Mouse (Mus musculus) left cerebral cortex, postnatal 36 days (tissue): Measurements from ENCODE around the gene Obscn. TPM values are rescaled to one million over a fixed set of nuclear protein-coding genes. Genes with fewer than 3 reads are reported as not detected.

ENCODE experiments used
- DNase-seq, 2 experiments: peaks; one replicate each; pipeline ENCODE4 v3.0.0; 2021 to 2022; ENCODE audit warnings: low spot score in 2 of 2, mixed read lengths in 1 of 2
- intact Hi-C: fragments of 180-260 bp; cut with DNase I; formaldehyde crosslinking; loops from one replicate; pipeline ENCODE4 v1.15.1; 2025
- microRNA-seq: library from miRNA; unstranded; fragments of <30 nt; microRNA quantifications from one replicate; pipeline ENCODE4 v1.2.0, GENCODE M21; 2022
- total RNA-seq, 2 experiments: library from RNA; stranded (reverse); gene quantifications; 2 replicates each; pipeline ENCODE4 v1.2.3; 2021

Gene Obscn
- total RNA-seq, 2 experiments from 2014 or later, result 2.4 to 2.7 TPM

DNA sequence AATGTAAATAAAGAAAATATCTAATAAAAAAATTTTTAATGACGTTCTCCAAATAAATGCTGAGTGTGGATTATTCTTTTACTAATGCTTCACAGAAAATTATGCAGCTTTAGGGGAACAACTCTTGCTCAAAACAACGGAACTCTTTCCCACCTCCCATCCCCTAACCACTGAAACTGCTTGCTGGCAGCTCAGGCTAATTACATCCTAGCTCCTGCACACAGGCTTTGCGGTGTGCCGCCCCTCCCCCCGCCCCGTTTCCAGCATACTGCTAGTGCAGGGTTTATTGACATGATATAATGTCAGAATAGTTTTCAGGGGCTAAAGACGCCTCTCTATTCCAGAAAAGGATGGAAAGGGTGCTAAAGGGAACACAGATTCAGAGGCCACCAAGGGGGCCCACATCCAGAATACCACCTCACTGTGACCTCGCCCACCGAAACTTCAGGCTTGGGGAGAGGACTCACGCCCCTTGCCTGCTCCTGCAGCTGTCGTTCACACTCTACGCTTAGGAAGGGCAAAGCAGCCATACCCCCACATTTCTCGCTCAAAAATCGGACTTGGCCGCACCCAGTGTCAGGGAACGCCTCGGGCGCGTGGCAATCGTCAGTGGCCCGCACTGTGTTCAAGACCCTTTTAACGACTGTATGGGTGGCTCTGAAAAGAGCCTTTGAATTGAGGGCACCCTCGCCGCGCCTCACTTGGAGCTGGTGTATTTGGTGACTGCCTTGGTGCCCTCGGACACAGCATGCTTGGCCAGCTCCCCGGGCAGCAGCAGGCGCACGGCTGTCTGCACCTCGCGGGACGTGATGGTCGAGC is 182.6 kb downstream of the Obscn start:
- intact Hi-C loops, result no loop called here
- DNase-seq, result no peak

GRCm38 (mm10) chr11:58951210-58951609 is 185.0 kb downstream of the Obscn start:
- no peak for DNase-seq
- intact Hi-C loops, result no loop called here

GRCm38 (mm10) chr11:58949480-58950431 is 186.4 kb downstream of the Obscn start:
- intact Hi-C loops, result no loop called here
- peak; percentile 52 to 67 for DNase-seq

GRCm38 (mm10) chr11:58948542-58949479 is 187.4 kb downstream of the Obscn start, which contains the start of gene Hist3h2ba:
TSS of gene Hist3h2ba (plus strand) at chr11:58948920.
- peak; percentile 81 for DNase-seq
- intact Hi-C loops, result no loop called here

- DNase-seq, result peak; percentile 64 to 65
- intact Hi-C loops, result no loop called here
Observed at GRCm38 (mm10) chr11:58947798-58948528, 188.2 kb downstream of the Obscn start.

GRCm38 (mm10) chr11:58947306-58947705 is 188.9 kb downstream of the Obscn start:
- no peak for DNase-seq

More at GRCm38 (mm10) chr11:58947306-58947705, 188.9 kb downstream of the Obscn start:
- intact Hi-C loops, result no loop called here

Small RNA genes lying within 50 kb of the gene (microRNA-seq; reads per million reads assigned to microRNA genes)
- 1.0 reads per million for gene Gm44313

Other genes starting within 250 kb of the Obscn start
- gene Zfp39, start 232.2 kb downstream of the Obscn start, total RNA-seq, result 10 to 100 TPM in 1 of 2 experiments, 1 to 10 TPM in 1; 8.2 to 10.4 TPM
- gene Btnl10, start 218.5 kb downstream of the Obscn start, total RNA-seq, result not detected
- 100 to 1,000 TPM; 450 to 542 TPM for gene Rnf187, start 197.5 kb downstream of the Obscn start, total RNA-seq
- 100 to 1,000 TPM; 103 to 124 TPM for gene Hist3h2ba, start 187.5 kb downstream of the Obscn start, total RNA-seq
- 10 to 100 TPM; 60.9 to 64.1 TPM for gene Hist3h2a, start 181.7 kb downstream of the Obscn start, total RNA-seq
- 1 to 10 TPM; 4.8 to 5.7 TPM for gene Trim17, start 181.7 kb downstream of the Obscn start, total RNA-seq
- 10 to 100 TPM; 21.0 to 24.9 TPM for gene Trim11, start 158.3 kb downstream of the Obscn start, total RNA-seq
- gene Iba57, start 27.3 kb upstream of the Obscn start, total RNA-seq, result 1 to 10 TPM; 6.8 to 7.8 TPM
- gene Gjc2, start 46.8 kb upstream of the Obscn start, total RNA-seq, result 10 to 100 TPM; 10.1 to 17.5 TPM
- gene Guk1, start 55.8 kb upstream of the Obscn start, total RNA-seq, result 100 to 1,000 TPM; 128 to 152 TPM
- 10 to 100 TPM; 33.5 to 39.2 TPM for gene Mrpl55, start 66.1 kb upstream of the Obscn start, total RNA-seq
- gene 2310033P09Rik, start 71.9 kb upstream of the Obscn start, total RNA-seq, result 10 to 100 TPM; 19.2 to 20.2 TPM
- gene Arf1, start 91.9 kb upstream of the Obscn start, total RNA-seq, result 100 to 1,000 TPM; 415 to 451 TPM
- gene Wnt3a, start 154.3 kb upstream of the Obscn start, total RNA-seq, result not detected
- gene Wnt9a, start 170.5 kb upstream of the Obscn start, total RNA-seq, result 10 to 100 TPM; 14.6 to 24.0 TPM
- not detected for gene Prss38, start 239.3 kb upstream of the Obscn start, total RNA-seq